8 mouse cellular contexts compared by ENCODE assay signal in the genomic region with DNA sequence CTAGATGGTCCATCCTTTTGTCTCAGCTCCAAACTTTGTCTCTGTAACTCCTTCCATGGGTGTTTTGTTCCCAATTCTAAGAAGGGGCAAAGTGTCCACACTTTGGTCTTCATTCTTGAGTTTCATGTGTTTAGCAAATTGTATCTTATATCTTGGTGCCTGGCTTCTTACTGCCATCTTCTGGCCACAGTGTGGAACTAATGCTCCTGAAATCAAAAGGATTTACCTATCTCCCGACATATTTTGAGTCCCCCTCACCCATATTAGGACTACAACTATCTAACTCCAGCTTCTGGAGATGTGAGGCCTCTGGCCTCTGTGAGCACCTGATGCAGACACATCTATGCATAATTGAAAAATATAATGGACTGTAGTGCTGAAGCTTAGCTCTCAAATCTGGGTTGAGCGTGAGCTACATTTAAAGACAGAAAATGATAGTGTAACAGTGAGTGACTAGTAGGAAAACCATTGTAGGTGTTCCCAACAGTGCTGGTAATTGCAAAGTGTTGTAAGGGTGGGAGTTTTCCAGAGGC. TPM values are rescaled to one million over a fixed set of nuclear protein-coding genes. Genes with fewer than 3 reads are reported as not detected.
DNase-seq lines count a peak whose midpoint lies in the region; ATAC-seq and TF ChIP-seq lines count a peak whose summit lies in the region.
"Had no signal": no experiment of that assay in that cellular context is flagged by ENCODE, and none has a peak within 500 bp of the region (broad histone marks: within the 10 kb centered on the region; RNA-seq: fewer than 3 reads in every experiment).

No protein-coding gene starts in this region.

- no peak for TF ChIP-seq POLR2A in kidney, adult 2 months (IDR thresholded peaks at IDR 0.05; ENCODE audit: low read depth, low read length)

- peak; percentile 54 for DNase-seq in kidney, adult 2 months
- DNase-seq in kidney, adult 11 months = no peak
- DNase-seq in Muller cell, postnatal 12 days (ENCODE audit: inconsistent ontology term) = peak; percentile 22
- DNase-seq in midbrain, embryonic 11.5 days (ENCODE audit: low spot score, missing footprints) = peak; percentile 80
- no peak for DNase-seq in yolk sac, embryonic 10.5 days (ENCODE audit: low spot score)

- no peak overlapping the region for H3K27ac ChIP-seq in kidney, adult 2 months (ENCODE audit: insufficient read depth, low read depth, low read length)
- H3K27ac ChIP-seq in forebrain, embryonic 16.5 days (ENCODE audit: low read length) = no peak overlapping the region
- no peak overlapping the region for H3K27ac ChIP-seq in midbrain, embryonic 11.5 days (ENCODE audit: low read depth, low read length)
- H3K27ac ChIP-seq: embryonic facial prominence, embryonic 15.5 days had no signal

- 45% methylated on average over 2 of the region's 2 CpGs for whole genome bisulfite sequencing in kidney, adult 2 months
- WGBS in forebrain, embryonic 16.5 days = 46% methylated on average over 2 of the region's 2 CpGs
- WGBS in midbrain, embryonic 11.5 days = 48% methylated on average over 2 of the region's 2 CpGs

- TF ChIP-seq CTCF in kidney, adult 2 months (conservative IDR thresholded peaks at IDR 0.05; ENCODE audit: insufficient read depth, insufficient read length, low read depth, low read length) = no peak

- H3K36me3 ChIP-seq in kidney, adult 2 months (ENCODE audit: control insufficient read depth, insufficient read depth, low read length) = no peaks in the 10 kb centered on the region
- peaks cover 11% of the 10 kb centered on the region for H3K36me3 ChIP-seq in forebrain, embryonic 16.5 days (ENCODE audit: control insufficient read depth, insufficient read depth)
- H3K36me3 ChIP-seq in midbrain, embryonic 11.5 days (ENCODE audit: control insufficient read depth, insufficient read depth, low read length) = peaks cover 14% of the 10 kb centered on the region

- ATAC-seq in CD4-positive, CD25-positive, alpha-beta regulatory T cell, adult 4 months = peak; percentile 56
- peak; percentile 43 for ATAC-seq in forebrain, embryonic 16.5 days
- no peak for ATAC-seq in midbrain, embryonic 11.5 days (ENCODE audit: low FRiP score)

- H3K9me3 ChIP-seq in forebrain, embryonic 16.5 days (ENCODE audit: control insufficient read depth, low read length) = no peaks in the 10 kb centered on the region
- H3K9me3 ChIP-seq in midbrain, embryonic 11.5 days (ENCODE audit: control insufficient read depth, low read length) = no peaks in the 10 kb centered on the region
- H3K9me3 ChIP-seq: embryonic facial prominence, embryonic 15.5 days had no signal

- no peaks in the 10 kb centered on the region for H3K27me3 ChIP-seq in kidney, adult 2 months (replicated peaks; ENCODE audit: control insufficient read depth, insufficient read depth, low read length)
- H3K27me3 ChIP-seq in forebrain, embryonic 16.5 days (replicated peaks; ENCODE audit: control insufficient read depth, insufficient read depth, low read length) = no peaks in the 10 kb centered on the region
- H3K27me3 ChIP-seq in midbrain, embryonic 11.5 days (ENCODE audit: control insufficient read depth, insufficient read depth, low read length) = no peaks in the 10 kb centered on the region
- H3K27me3 ChIP-seq: embryonic facial prominence, embryonic 15.5 days had no signal

- H3K4me1 ChIP-seq in kidney, adult 2 months (ENCODE audit: control insufficient read depth, insufficient read depth, low read length) = no peaks in the 10 kb centered on the region
- H3K4me1 ChIP-seq in forebrain, embryonic 16.5 days (replicated peaks; ENCODE audit: control insufficient read depth, insufficient read depth, low read length) = no peaks in the 10 kb centered on the region
- no peaks in the 10 kb centered on the region for H3K4me1 ChIP-seq in midbrain, embryonic 11.5 days (ENCODE audit: control insufficient read depth, insufficient read depth, low read length)

- H3K9ac ChIP-seq in forebrain, embryonic 16.5 days (replicated peaks; ENCODE audit: low read depth, low read length) = no peak overlapping the region
- H3K9ac ChIP-seq in midbrain, embryonic 11.5 days (ENCODE audit: low read length) = no peak overlapping the region
- H3K9ac ChIP-seq: embryonic facial prominence, embryonic 15.5 days had no signal

- no peak overlapping the region for H3K4me2 ChIP-seq in forebrain, embryonic 16.5 days (ENCODE audit: low read length)
- no peak overlapping the region for H3K4me2 ChIP-seq in midbrain, embryonic 11.5 days
- H3K4me2 ChIP-seq: embryonic facial prominence, embryonic 15.5 days had no signal

- H3K4me3 ChIP-seq in kidney, adult 2 months (ENCODE audit: insufficient read depth, low read depth, low read length) = no peak overlapping the region
- no peak overlapping the region for H3K4me3 ChIP-seq in forebrain, embryonic 16.5 days (replicated peaks; ENCODE audit: low read length)
- no peak overlapping the region for H3K4me3 ChIP-seq in midbrain, embryonic 11.5 days (ENCODE audit: low read depth, low read length)
- H3K4me3 ChIP-seq: embryonic facial prominence, embryonic 15.5 days had no signal

RNA-seq across cellular contexts. Expression of gene Plxnb1, which starts 27.4 kb away (rescaled TPM):
- 16.7 and 21.7 TPM in 2 replicates for polyA plus RNA-seq in kidney, adult 2 months (2012; rRNA removed)
- 1 to 10 TPM in 1 of 2 experiments, under 1 TPM in 1; 0.94 to 1.2 TPM for polyA plus RNA-seq in CD4-positive, CD25-positive, alpha-beta regulatory T cell, adult 4 months (2017; shearing (Covaris generic))
- polyA plus RNA-seq in forebrain, embryonic 16.5 days (2015; fragmentation: Nextera tagmentation; extraction: Ambion mirVana) = 18.6 and 22.1 TPM in 2 replicates
- 17.1 and 17.7 TPM in 2 replicates for polyA plus RNA-seq in midbrain, embryonic 11.5 days (2014; fragmentation: Nextera tagmentation; extraction: Ambion mirVana)

RNA-seq across cellular contexts. Expression of gene Fbxw21, which starts 39.2 kb away (rescaled TPM):
- polyA plus RNA-seq in kidney, adult 2 months (2012; rRNA removed) = not detected in 2 replicates
- not detected for polyA plus RNA-seq in CD4-positive, CD25-positive, alpha-beta regulatory T cell, adult 4 months (2017; shearing (Covaris generic))
- not detected in 2 replicates for polyA plus RNA-seq in forebrain, embryonic 16.5 days (2015; fragmentation: Nextera tagmentation; extraction: Ambion mirVana)
- polyA plus RNA-seq in midbrain, embryonic 11.5 days (2014; fragmentation: Nextera tagmentation; extraction: Ambion mirVana) = not detected in 2 replicates
- polyA plus RNA-seq: embryonic facial prominence, embryonic 15.5 days had no signal

RNA-seq across cellular contexts. Expression of gene Tma7, which starts 40.2 kb away (rescaled TPM):
- 42.4 and 80.7 TPM in 2 replicates for polyA plus RNA-seq in kidney, adult 2 months (2012; rRNA removed)
- polyA plus RNA-seq in CD4-positive, CD25-positive, alpha-beta regulatory T cell, adult 4 months (2017; shearing (Covaris generic)) = 100 to 1,000 TPM; 679 to 933 TPM
- polyA plus RNA-seq in forebrain, embryonic 16.5 days (2015; fragmentation: Nextera tagmentation; extraction: Ambion mirVana) = 505 and 526 TPM in 2 replicates
- 819 and 852 TPM in 2 replicates for polyA plus RNA-seq in midbrain, embryonic 11.5 days (2014; fragmentation: Nextera tagmentation; extraction: Ambion mirVana)

RNA-seq across cellular contexts. Expression of gene Ccdc51, which starts 40.3 kb away (rescaled TPM):
- 11.4 and 11.7 TPM in 2 replicates for polyA plus RNA-seq in kidney, adult 2 months (2012; rRNA removed)
- 10 to 100 TPM; 13.5 to 16.0 TPM for polyA plus RNA-seq in CD4-positive, CD25-positive, alpha-beta regulatory T cell, adult 4 months (2017; shearing (Covaris generic))
- 16.9 and 17.5 TPM in 2 replicates for polyA plus RNA-seq in forebrain, embryonic 16.5 days (2015; fragmentation: Nextera tagmentation; extraction: Ambion mirVana)
- polyA plus RNA-seq in midbrain, embryonic 11.5 days (2014; fragmentation: Nextera tagmentation; extraction: Ambion mirVana) = 11.4 and 14.2 TPM in 2 replicates

RNA-seq across cellular contexts. Expression of gene Atrip, which starts 48.7 kb away (rescaled TPM):
- polyA plus RNA-seq in kidney, adult 2 months (2012; rRNA removed) = 20.2 and 20.9 TPM in 2 replicates
- polyA plus RNA-seq in CD4-positive, CD25-positive, alpha-beta regulatory T cell, adult 4 months (2017; shearing (Covaris generic)) = 10 to 100 TPM; 23.4 to 32.1 TPM
- polyA plus RNA-seq in forebrain, embryonic 16.5 days (2015; fragmentation: Nextera tagmentation; extraction: Ambion mirVana) = 36.0 and 38.3 TPM in 2 replicates
- 21.7 and 25.0 TPM in 2 replicates for polyA plus RNA-seq in midbrain, embryonic 11.5 days (2014; fragmentation: Nextera tagmentation; extraction: Ambion mirVana)

Comparison
In these comparisons a context has a peak if more than half of its experiments do, and no peak if none do; other contexts are left out.
1. DNase-seq: peak in kidney, adult 2 months (single experiment), Muller cell, postnatal 12 days (single experiment) and midbrain, embryonic 11.5 days (single experiment); none in kidney, adult 11 months (single experiment) and yolk sac, embryonic 10.5 days (single experiment).